Mouse (Mus musculus) heart, adult 9 months (tissue): ENCODE measurements around the gene Mrpl4.

ENCODE experiments used
- DNase-seq, 2 experiments: peaks; one replicate each; pipeline ENCODE4 v3.0.0; 2022; ENCODE audit warnings: low spot score in 2 of 2

The Mrpl4 gene

GRCm38 (mm10) chr9:21002627-21003551 lies at the start of gene Mrpl4:
Gene Mrpl4 (plus strand): TSS chr9:21002738.
- peak; percentile 81 to 82 for DNase-seq

- DNase-seq = no peak
These were observed 45.5 kb upstream of the Mrpl4 start for GRCm38 (mm10) chr9:20956989-20957388.

- no peak for DNase-seq
These were observed 43.1 kb upstream of the Mrpl4 start, which contains the start of gene Dnmt1 for GRCm38 (mm10) chr9:20959430-20959938. Gene Dnmt1 (minus strand): TSS chr9:20959888.

- DNase-seq = no peak
These were observed 41.0 kb upstream of the Mrpl4 start for GRCm38 (mm10) chr9:20961557-20961956.

GRCm38 (mm10) chr9:20965606-20966005 lies 36.9 kb upstream of the Mrpl4 start:
- no peak for DNase-seq

GRCm38 (mm10) chr9:20966008-20966407 lies 36.5 kb upstream of the Mrpl4 start:
- no peak for DNase-seq

- no peak for DNase-seq
These were observed 35.8 kb upstream of the Mrpl4 start for GRCm38 (mm10) chr9:20966747-20967146.

GRCm38 (mm10) chr9:20971751-20972140 lies 30.8 kb upstream of the Mrpl4 start:
- DNase-seq = peak; percentile 59 to 69

GRCm38 (mm10) chr9:20972141-20972992 lies 30.2 kb upstream of the Mrpl4 start:
- DNase-seq = peak; percentile 72 to 78

- DNase-seq = no peak
These were observed 29.4 kb upstream of the Mrpl4 start for GRCm38 (mm10) chr9:20973001-20973681.

- peak; percentile 39 to 53 for DNase-seq
These were observed 28.9 kb upstream of the Mrpl4 start for GRCm38 (mm10) chr9:20973682-20974075.

GRCm38 (mm10) chr9:20975431-20976215 lies 26.9 kb upstream of the Mrpl4 start:
- DNase-seq = peak; percentile 62 to 66

- DNase-seq = peak; percentile 91 to 92
These were observed 26.1 kb upstream of the Mrpl4 start, which contains the start of gene S1pr2 for GRCm38 (mm10) chr9:20976216-20976960. Gene S1pr2 (minus strand): TSS chr9:20976781.

- DNase-seq = no peak
These were observed 25.4 kb upstream of the Mrpl4 start for GRCm38 (mm10) chr9:20976961-20977689.

GRCm38 (mm10) chr9:20978409-20979095 lies 24.0 kb upstream of the Mrpl4 start:
- no peak for DNase-seq

GRCm38 (mm10) chr9:20979181-20979580 lies 23.4 kb upstream of the Mrpl4 start:
- DNase-seq = no peak

- DNase-seq = no peak
These were observed 22.8 kb upstream of the Mrpl4 start for GRCm38 (mm10) chr9:20979769-20980168.

GRCm38 (mm10) chr9:20982171-20982570 lies 20.4 kb upstream of the Mrpl4 start:
- DNase-seq = no peak

- no peak for DNase-seq
These were observed 19.4 kb upstream of the Mrpl4 start for GRCm38 (mm10) chr9:20983169-20983568.
